Mouse (Mus musculus): Measurements from ENCODE around the gene Necap2.

DNA sequence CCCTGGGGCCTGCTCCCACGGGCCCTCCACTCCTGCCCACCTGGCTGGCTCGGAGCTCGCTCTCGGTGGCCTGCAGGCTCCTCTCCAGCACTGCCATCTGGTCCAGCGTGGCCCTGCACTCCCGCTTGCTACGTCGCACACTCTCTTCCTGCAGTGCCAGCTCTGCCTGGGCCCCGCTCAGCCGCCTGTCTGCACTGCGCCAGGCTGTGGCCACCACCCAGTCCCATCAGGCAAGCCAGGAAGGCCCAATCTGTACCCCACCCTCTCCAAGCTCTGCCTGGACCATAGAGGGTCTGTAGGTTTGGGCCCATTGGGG is 56.6 kb downstream of the Necap2 start:
- TF ChIP-seq CTCF (IDR thresholded peaks at IDR 0.05) = 0 out of 2 replicates have a peak, but pooled peaks have one; percentile 5
- TF ChIP-seq EP300 (IDR thresholded peaks at IDR 0.05) = no peak
